Mouse (Mus musculus) neutrophil, adult 65 days (primary cell): ENCODE measurements around the gene Tmem45b. TPM values are rescaled to one million over a fixed set of nuclear protein-coding genes. Genes with fewer than 3 reads are reported as not detected.

ENCODE experiments used
- total RNA-seq: library from RNA; stranded (reverse); gene quantifications from 2 replicates; pipeline ENCODE4 v1.2.4, GENCODE M21; 2023

The Tmem45b gene
- total RNA-seq, result not detected in 2 replicates

DNA sequence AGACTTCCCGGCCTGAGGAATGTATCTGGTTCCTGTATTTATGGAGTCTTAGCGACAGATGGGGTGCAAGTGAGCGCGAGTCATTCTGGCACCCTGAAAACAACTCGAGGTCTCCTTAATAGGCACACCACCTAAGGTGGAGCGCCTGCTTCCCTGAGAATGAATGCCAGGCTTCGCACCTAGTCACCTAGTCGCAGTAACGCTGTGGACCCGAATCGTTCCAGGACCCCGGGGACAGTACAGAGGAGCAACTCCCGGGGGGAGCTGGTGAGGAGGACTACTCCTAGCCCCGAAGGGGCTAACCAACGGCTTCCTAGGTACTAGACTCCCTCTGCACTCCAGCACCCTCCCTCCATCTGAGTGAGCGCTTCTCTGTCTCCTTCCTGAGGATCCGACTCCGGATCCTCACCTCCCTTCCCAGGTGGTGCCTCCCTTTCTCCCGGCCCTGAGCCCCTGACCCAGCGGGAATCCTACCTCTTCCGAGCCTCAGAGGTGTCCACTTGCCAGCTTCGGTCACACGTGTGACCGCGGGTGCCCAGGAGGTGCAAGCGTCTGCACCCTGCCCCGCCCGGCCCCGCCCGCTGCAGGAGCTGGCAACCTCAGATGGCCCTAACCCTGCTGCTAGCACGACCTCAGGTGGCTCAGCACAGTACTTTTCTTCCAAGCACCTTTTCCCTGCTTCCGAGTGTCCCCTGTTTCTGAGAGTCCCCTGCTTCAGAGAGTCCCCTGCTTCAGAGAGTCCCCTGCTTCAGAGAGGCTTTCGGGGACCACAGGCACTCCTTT is at the start of gene Tmem45b:
Gene Tmem45b (minus strand): TSS at position 771 of the 783 bp plus-strand sequence.

DNA sequence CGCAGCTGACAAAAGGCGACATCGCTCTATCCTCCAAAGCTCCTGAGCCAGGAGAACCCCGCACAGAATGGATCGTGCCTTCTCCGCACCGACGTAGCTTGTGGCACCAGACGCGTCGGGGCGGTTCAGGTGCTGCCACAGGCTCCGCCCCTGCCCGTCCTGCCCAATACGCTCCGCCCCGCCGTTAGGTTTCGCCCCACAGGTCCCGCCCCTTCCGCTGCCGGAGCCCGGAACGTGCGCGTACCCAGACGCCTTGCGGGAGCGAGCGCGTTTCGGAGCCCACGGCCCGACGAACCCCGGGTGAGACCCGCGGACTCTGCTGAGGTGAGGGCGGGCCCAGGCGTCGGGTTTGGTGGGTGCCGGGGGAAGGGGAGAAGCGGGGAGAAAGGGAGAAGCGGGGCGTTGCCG is 78.3 kb downstream of the Tmem45b start, which contains the start of gene Nfrkb:
Gene Nfrkb (plus strand): TSS at position 246 of the 408 bp plus-strand sequence.

Other genes with a start within 250 kb of the Tmem45b start
- 10.5 and 13.5 TPM in 2 replicates for gene Prdm10, start 183.9 kb downstream of the Tmem45b start, total RNA-seq
- gene Nfrkb, start 78.3 kb downstream of the Tmem45b start, total RNA-seq, result 28.1 and 36.0 TPM in 2 replicates